Mouse (Mus musculus) forebrain, embryonic 14.5 days (tissue): Measurements from ENCODE around the gene Clmp. TPM values are rescaled to one million over a fixed set of nuclear protein-coding genes. Genes with fewer than 3 reads are reported as not detected.

ENCODE experiments used
- ATAC-seq: fragments of 200-750 bp; cut with Nextera tagmentation; 2 replicates; pipeline ENCODE4 v1.8.0; 2017; ENCODE audit warnings: mild to moderate bottlenecking, moderate library complexity
- DNase-seq: peaks from one replicate; pipeline ENCODE4 v3.0.0-alpha.2; 2015; ENCODE audit warnings: low spot score
- H3K27ac ChIP-seq: fragments of 300-500 bp; sonication (generic); 2 replicates; pipeline ENCODE4 v1.5.1; 2014; ENCODE audit warnings: low read depth, mild to moderate bottlenecking, control low read depth, low read length, moderate library complexity
- H3K27me3 ChIP-seq: fragments of 300-500 bp; sonication (generic); replicated peaks from 2 replicates; pipeline ENCODE4 v1.6.1; 2014; ENCODE audit warnings: low read length, control low read depth, mixed read lengths; ENCODE audit not compliant: control insufficient read depth, insufficient read depth
- H3K36me3 ChIP-seq: fragments of 300-500 bp; sonication (generic); 2 replicates; pipeline ENCODE4 v1.6.1; 2014; ENCODE audit warnings: low read length, control low read depth; ENCODE audit not compliant: control insufficient read depth, insufficient read depth
- H3K4me1 ChIP-seq: fragments of 300-500 bp; sonication (generic); 2 replicates; pipeline ENCODE4 v1.6.1; 2014; ENCODE audit warnings: antibody characterized with exemption, low read length, control low read depth; ENCODE audit not compliant: control insufficient read depth, insufficient read depth
- H3K4me2 ChIP-seq: fragments of 300-500 bp; sonication (generic); 2 replicates; pipeline ENCODE4 v1.6.1; 2014; ENCODE audit warnings: mild to moderate bottlenecking, control low read depth, low read length
- H3K4me3 ChIP-seq: fragments of 300-500 bp; sonication (generic); 2 replicates; pipeline ENCODE4 v1.5.1; 2014; ENCODE audit warnings: low read depth, low read length, control low read depth
- H3K9ac ChIP-seq: fragments of 300-500 bp; sonication (generic); 2 replicates; pipeline ENCODE4 v1.6.1; 2014; ENCODE audit warnings: mild to moderate bottlenecking, low read length, control low read depth, moderate library complexity
- H3K9me3 ChIP-seq: fragments of 300-500 bp; sonication (generic); replicated peaks from 2 replicates; pipeline ENCODE4 v1.6.1; 2016; ENCODE audit warnings: low read length, control low read depth, mixed read lengths; ENCODE audit not compliant: control insufficient read depth
- WGBS: fragments of 180-500 bp; shearing (Covaris S2); extraction: QIAGEN DNeasy Blood & Tissue Kit; methylation state at CpG from one replicate; pipeline ENCODE4 v1.1.7; 2014; 5-methylcytosine and 5-hydroxymethylcytosine counted together
- polyA plus RNA-seq: library from polyadenylated mRNA; unstranded; fragments of >200 nt; fragmentation: Nextera tagmentation; extraction: Ambion mirVana; gene quantifications from 2 replicates; pipeline ENCODE4 v1.2.1, GENCODE M21; 2014

Clmp gene
- polyA plus RNA-seq, 1 experiment from 2014 or later: 45.6 TPM

- 86% methylated on average over 5 of the region's 5 CpGs for WGBS
- 0 out of 2 replicates have a peak, but pooled peaks cover 3% of the 10 kb centered on the region for H3K36me3 ChIP-seq
- no peak overlapping the region for H3K9ac ChIP-seq
- H3K27ac ChIP-seq: no peak overlapping the region
- H3K9me3 ChIP-seq: no peaks in the 10 kb centered on the region
- no peak for ATAC-seq
- H3K4me3 ChIP-seq: no peak overlapping the region
- no peak for DNase-seq
- no peak overlapping the region for H3K4me2 ChIP-seq
- no peaks in the 10 kb centered on the region for H3K4me1 ChIP-seq
- H3K27me3 ChIP-seq: no peaks in the 10 kb centered on the region
These were observed 131.7 kb downstream of the Clmp start for GRCm38 (mm10) chr9:40817325-40818028.

- Histone ChIP-seq H3K4me2 (no peak overlapping the region), H3K4me3 (no peak overlapping the region), H3K36me3 (no peaks in the 10 kb centered on the region), H3K27ac (no peak overlapping the region), H3K9ac (no peak overlapping the region), H3K4me1 (no peaks in the 10 kb centered on the region), H3K27me3 (no peaks in the 10 kb centered on the region), H3K9me3 (no peaks in the 10 kb centered on the region)
- 53% methylated on average over 6 of the region's 6 CpGs for WGBS
- no peak for ATAC-seq
- DNase-seq: no peak
These were observed 139.8 kb downstream of the Clmp start for GRCm38 (mm10) chr9:40825601-40826000.

- ATAC-seq (no peak), DNase-seq (no peak)
- 64% methylated on average over 4 of the region's 4 CpGs for WGBS
- no peak overlapping the region for H3K4me2 ChIP-seq
- no peaks in the 10 kb centered on the region for H3K9me3 ChIP-seq
- no peaks in the 10 kb centered on the region for H3K4me1 ChIP-seq
- H3K4me3 ChIP-seq: no peak overlapping the region
- H3K36me3 ChIP-seq: no peaks in the 10 kb centered on the region
- H3K27me3 ChIP-seq: no peaks in the 10 kb centered on the region
- no peak overlapping the region for H3K9ac ChIP-seq
- no peak overlapping the region for H3K27ac ChIP-seq
These were observed 141.6 kb downstream of the Clmp start for GRCm38 (mm10) chr9:40827366-40827765.

- Histone ChIP-seq H3K4me2 (no peak overlapping the region), H3K36me3 (no peaks in the 10 kb centered on the region), H3K4me1 (no peaks in the 10 kb centered on the region), H3K27ac (no peak overlapping the region), H3K9me3 (no peaks in the 10 kb centered on the region), H3K4me3 (no peak overlapping the region), H3K27me3 (no peaks in the 10 kb centered on the region), H3K9ac (no peak overlapping the region)
- DNase-seq: peak; percentile 92
- 10% methylated on average over 12 of the region's 12 CpGs for WGBS
- 0 out of 2 replicates have a peak, but pooled peaks have one; percentile 52 for ATAC-seq
These were observed 148.8 kb downstream of the Clmp start for GRCm38 (mm10) chr9:40834569-40834968.

Other genes with a start within 250 kb of the Clmp start
- 8.6 and 12.2 TPM in 2 replicates for gene Gramd1b, start 154.6 kb upstream of the Clmp start, polyA plus RNA-seq
- gene Gm21915, start 15.3 kb upstream of the Clmp start, polyA plus RNA-seq: not detected in 2 replicates
- 3,062 and 3,353 TPM in 2 replicates for gene Hspa8, start 115.0 kb downstream of the Clmp start, polyA plus RNA-seq
- 1.2 and 1.3 TPM in 2 replicates for gene Bsx, start 188.2 kb downstream of the Clmp start, polyA plus RNA-seq